9 mouse cellular contexts compared by ENCODE assay signal in genomic region chr1:89750921-89751320, GRCm38 (mm10).
DNase-seq lines count a peak whose midpoint lies in the region; ATAC-seq lines count a peak whose summit lies in the region.
"Had no signal": no experiment of that assay in that cellular context is flagged by ENCODE, and none has a peak within 500 bp of the region (broad histone marks: within the 10 kb centered on the region; RNA-seq: fewer than 3 reads in every experiment).

No protein-coding gene starts in this region.

- H3K4me2 ChIP-seq in embryonic facial prominence, embryonic 12.5 days (replicated peaks): peak overlapping the region; percentile 37
- H3K4me2 ChIP-seq in kidney, embryonic 14.5 days (replicated peaks; ENCODE audit: low read depth, low read length): peak overlapping the region; percentile 36
- H3K4me2 ChIP-seq in neural tube, embryonic 11.5 days (ENCODE audit: low read depth): peak overlapping the region; percentile 28

- no peaks in the 10 kb centered on the region for H3K36me3 ChIP-seq in embryonic facial prominence, embryonic 12.5 days
- H3K36me3 ChIP-seq in kidney, embryonic 14.5 days (ENCODE audit: control insufficient read depth, insufficient read depth, low read length): no peaks in the 10 kb centered on the region
- no peaks in the 10 kb centered on the region for H3K36me3 ChIP-seq in neural tube, embryonic 11.5 days (ENCODE audit: control insufficient read depth, insufficient read depth, low read length)

- ATAC-seq in embryonic facial prominence, embryonic 12.5 days (ENCODE audit: insufficient number of reproducible peaks, insufficient read depth, low FRiP score, low TSS enrichment): 0 out of 2 replicates have a peak, but pooled peaks have one; percentile 41
- ATAC-seq in kidney, embryonic 14.5 days (ENCODE audit: low FRiP score, low TSS enrichment): peak; percentile 64; the same call in 1 of the 2 replicates
- peak; percentile 85 for ATAC-seq in neural tube, embryonic 11.5 days (ENCODE audit: insufficient read depth, low FRiP score, low TSS enrichment)

- H3K27ac ChIP-seq in embryonic facial prominence, embryonic 12.5 days: no peak overlapping the region
- H3K27ac ChIP-seq in kidney, embryonic 14.5 days (ENCODE audit: low read depth, low read length): no peak overlapping the region
- H3K27ac ChIP-seq in neural tube, embryonic 11.5 days (ENCODE audit: low read depth, low read length): no peak overlapping the region

- H3K4me3 ChIP-seq in embryonic facial prominence, embryonic 12.5 days: 0 out of 2 replicates have a peak overlapping the region, but pooled peaks have one; percentile 5
- H3K4me3 ChIP-seq in kidney, embryonic 14.5 days (ENCODE audit: low read length): no peak overlapping the region
- no peak overlapping the region for H3K4me3 ChIP-seq in neural tube, embryonic 11.5 days (ENCODE audit: low read depth, low read length)

- intact Hi-C loops in left cerebral cortex, postnatal 10 days (cut with DNase I): no loop called here

- WGBS in embryonic facial prominence, embryonic 12.5 days: 18% methylated on average over 21 of the region's 21 CpGs
- 8% methylated on average over 21 of the region's 21 CpGs for WGBS in kidney, embryonic 14.5 days
- WGBS in neural tube, embryonic 11.5 days: 9% methylated on average over 21 of the region's 21 CpGs

- H3K9ac ChIP-seq in embryonic facial prominence, embryonic 12.5 days: no peak overlapping the region
- H3K9ac ChIP-seq in kidney, embryonic 14.5 days (ENCODE audit: low read depth, low read length): no peak overlapping the region
- H3K9ac ChIP-seq in neural tube, embryonic 11.5 days (ENCODE audit: low read length): no peak overlapping the region

- H3K9me3 ChIP-seq in embryonic facial prominence, embryonic 12.5 days: no peaks in the 10 kb centered on the region
- H3K9me3 ChIP-seq in kidney, embryonic 14.5 days (ENCODE audit: control insufficient read depth, low read length): no peaks in the 10 kb centered on the region
- no peaks in the 10 kb centered on the region for H3K9me3 ChIP-seq in neural tube, embryonic 11.5 days (ENCODE audit: control insufficient read depth, low read length)

- H3K27me3 ChIP-seq in embryonic facial prominence, embryonic 12.5 days: 0 out of 2 replicates have a peak, but pooled peaks cover 4% of the 10 kb centered on the region
- no peaks in the 10 kb centered on the region; the same call in none of the 2 replicates for H3K27me3 ChIP-seq in kidney, embryonic 14.5 days (ENCODE audit: control insufficient read depth, insufficient read depth, low read length)
- H3K27me3 ChIP-seq in neural tube, embryonic 11.5 days (ENCODE audit: control insufficient read depth, insufficient read depth, low read length): no peaks in the 10 kb centered on the region

- H3K4me1 ChIP-seq in embryonic facial prominence, embryonic 12.5 days: peaks cover 16% of the 10 kb centered on the region
- H3K4me1 ChIP-seq in kidney, embryonic 14.5 days (ENCODE audit: control insufficient read depth, insufficient read depth, low read length): peaks cover 17% of the 10 kb centered on the region; the same call in 1 of the 2 replicates
- peaks cover 24% of the 10 kb centered on the region for H3K4me1 ChIP-seq in neural tube, embryonic 11.5 days (ENCODE audit: control insufficient read depth, insufficient read depth, low read length)

- peak; percentile 16 for DNase-seq in kidney, adult 11 months
- DNase-seq in kidney, postnatal 10 days: no peak
- peak; percentile 77 for DNase-seq in neural tube, embryonic 11.5 days (ENCODE audit: low spot score)
- no peak for DNase-seq in adrenal gland, postnatal 36 days
- DNase-seq in adipocyte (ENCODE audit: low spot score): no peak
- DNase-seq in left cerebral cortex, postnatal 10 days (ENCODE audit: extremely low spot score in 1 of 2, low spot score in 2 of 2): no peak
- DNase-seq: gastrocnemius, postnatal 25 days had no signal

Comparison
In these comparisons a context has a peak if more than half of its experiments do, and no peak if none do; other contexts are left out.
1. DNase-seq: peak in kidney, adult 11 months (single experiment) and neural tube, embryonic 11.5 days (single experiment); none in kidney, postnatal 10 days (single experiment), adrenal gland, postnatal 36 days (0 of 2), adipocyte (single experiment) and left cerebral cortex, postnatal 10 days (0 of 2).
2. Peak in every context shown above with its lines, with median percentiles within 50 percentile points of each other: ATAC-seq and H3K4me2 ChIP-seq.